Mouse (Mus musculus): ENCODE data around the gene Yif1b. TPM values are rescaled to one million over a fixed set of nuclear protein-coding genes. Genes with fewer than 3 reads are reported as not detected.
A peak's percentile ranks its signal among the peaks of the same experiment; 100 is the strongest.

Yif1b gene
- total and polyA plus RNA-seq, 2 experiments from 2014 or later, result 130 to 131 TPM

- Histone ChIP-seq H3K27ac (peak overlapping the region; percentile 27; the same call in 1 of the 2 replicates), H3K4me2 (ENCODE audit: low read depth, low read length) (no peak overlapping the region)
- WGBS, result 28% methylated on average over 8 of the region's 8 CpGs
Observed at GRCm38 (mm10) chr7:29292458-29293098, 54.4 kb downstream of the Yif1b start.

GRCm38 (mm10) chr7:29293131-29294065 is 55.3 kb downstream of the Yif1b start:
- H3K36me3 ChIP-seq (ENCODE audit: insufficient read depth, low read length), result no peaks in the 10 kb centered on the region
- 32% methylated on average over 19 of the region's 19 CpGs for WGBS
- H3K9me3 ChIP-seq (ENCODE audit: low read length), result no peaks in the 10 kb centered on the region
- H3K4me1 ChIP-seq (ENCODE audit: insufficient read depth, low read length), result 0 out of 2 replicates have a peak, but pooled peaks cover 6% of the 10 kb centered on the region
- peak overlapping the region; percentile 27; the same call in 1 of the 2 replicates for H3K27ac ChIP-seq
- H3K27me3 ChIP-seq (ENCODE audit: insufficient read depth, low read length), result no peaks in the 10 kb centered on the region
- no peak overlapping the region for H3K9ac ChIP-seq (replicated peaks; ENCODE audit: low read length)
- no peak overlapping the region for H3K4me3 ChIP-seq (ENCODE audit: low read length)
- ATAC-seq, result no peak
- TF ChIP-seq CTCF (IDR thresholded peaks at IDR 0.05; ENCODE audit: low read depth), result no peak
- no peak for DNase-seq (ENCODE audit: low spot score)
- no peak overlapping the region for H3K4me2 ChIP-seq (ENCODE audit: low read depth, low read length)

More at GRCm38 (mm10) chr7:29292458-29293098, 54.4 kb downstream of the Yif1b start:
- H3K4me1 ChIP-seq (ENCODE audit: insufficient read depth, low read length), result 0 out of 2 replicates have a peak, but pooled peaks cover 6% of the 10 kb centered on the region
- no peak overlapping the region for H3K4me3 ChIP-seq (ENCODE audit: low read length)
- ATAC-seq (no peak), DNase-seq (ENCODE audit: low spot score) (peak; percentile 19)
- no peaks in the 10 kb centered on the region for H3K27me3 ChIP-seq (ENCODE audit: insufficient read depth, low read length)
- H3K36me3 ChIP-seq (ENCODE audit: insufficient read depth, low read length), result no peaks in the 10 kb centered on the region
- no peak for TF ChIP-seq CTCF (IDR thresholded peaks at IDR 0.05; ENCODE audit: low read depth)
- H3K9me3 ChIP-seq (ENCODE audit: low read length), result no peaks in the 10 kb centered on the region
- no peak overlapping the region for H3K9ac ChIP-seq (replicated peaks; ENCODE audit: low read length)

GRCm38 (mm10) chr7:29294111-29294761 is 56.1 kb downstream of the Yif1b start:
- Histone ChIP-seq H3K4me3 (ENCODE audit: low read length) (no peak overlapping the region), H3K4me2 (ENCODE audit: low read depth, low read length) (no peak overlapping the region), H3K9me3 (ENCODE audit: low read length) (no peaks in the 10 kb centered on the region), H3K4me1 (ENCODE audit: insufficient read depth, low read length) (0 out of 2 replicates have a peak, but pooled peaks cover 1% of the 10 kb centered on the region), H3K27ac (0 out of 2 replicates have a peak overlapping the region, but pooled peaks have one; percentile 27), H3K27me3 (ENCODE audit: insufficient read depth, low read length) (no peaks in the 10 kb centered on the region), H3K36me3 (ENCODE audit: insufficient read depth, low read length) (no peaks in the 10 kb centered on the region), H3K9ac (replicated peaks; ENCODE audit: low read length) (no peak overlapping the region)
- TF ChIP-seq CTCF (IDR thresholded peaks at IDR 0.05; ENCODE audit: low read depth), result no peak
- 58% methylated on average over 13 of the region's 13 CpGs for WGBS
- no peak for ATAC-seq
- DNase-seq (ENCODE audit: low spot score), result no peak

GRCm38 (mm10) chr7:29295861-29296647 is 57.9 kb downstream of the Yif1b start:
- H3K27me3 ChIP-seq (ENCODE audit: insufficient read depth, low read length), result no peaks in the 10 kb centered on the region
- no peak overlapping the region for H3K4me3 ChIP-seq (ENCODE audit: low read length)
- no peak overlapping the region for H3K27ac ChIP-seq
- no peak overlapping the region for H3K9ac ChIP-seq (replicated peaks; ENCODE audit: low read length)
- no peak for TF ChIP-seq CTCF (IDR thresholded peaks at IDR 0.05; ENCODE audit: low read depth)
- no peaks in the 10 kb centered on the region for H3K9me3 ChIP-seq (ENCODE audit: low read length)
- no peaks in the 10 kb centered on the region for H3K4me1 ChIP-seq (ENCODE audit: insufficient read depth, low read length)
- H3K4me2 ChIP-seq (ENCODE audit: low read depth, low read length), result no peak overlapping the region
- H3K36me3 ChIP-seq (ENCODE audit: insufficient read depth, low read length), result no peaks in the 10 kb centered on the region
- ATAC-seq (no peak), DNase-seq (ENCODE audit: low spot score) (no peak)
- 82% methylated on average over 24 of the region's 24 CpGs for WGBS

- Histone ChIP-seq H3K36me3 (ENCODE audit: insufficient read depth, low read length) (no peaks in the 10 kb centered on the region), H3K9ac (replicated peaks; ENCODE audit: low read length) (no peak overlapping the region), H3K27ac (no peak overlapping the region), H3K9me3 (ENCODE audit: low read length) (no peaks in the 10 kb centered on the region), H3K27me3 (ENCODE audit: insufficient read depth, low read length) (no peaks in the 10 kb centered on the region), H3K4me2 (ENCODE audit: low read depth, low read length) (no peak overlapping the region), H3K4me3 (ENCODE audit: low read length) (no peak overlapping the region), H3K4me1 (ENCODE audit: insufficient read depth, low read length) (no peaks in the 10 kb centered on the region)
- ATAC-seq (peak; percentile 2; the same call in 1 of the 2 replicates), DNase-seq (ENCODE audit: low spot score) (peak; percentile 86)
- 13% methylated on average over 10 of the region's 10 CpGs for WGBS
- TF ChIP-seq CTCF (IDR thresholded peaks at IDR 0.05; ENCODE audit: low read depth), result peak; percentile 88
Observed at GRCm38 (mm10) chr7:29296998-29297397, 58.9 kb downstream of the Yif1b start.

Other genes with a start within 250 kb of the Yif1b start
- gene Ryr1, start 113.2 kb upstream of the Yif1b start, total RNA-seq (2014; rRNA removed), result 3.8 and 5.0 TPM in 2 replicates
- 11.4 and 12.5 TPM in 2 replicates for gene Ryr1, start 113.2 kb upstream of the Yif1b start, polyA plus RNA-seq (2015; fragmentation: Nextera tagmentation; extraction: Ambion mirVana)
- gene Rasgrp4, start 103.5 kb upstream of the Yif1b start, total RNA-seq (2014; rRNA removed), result 2.9 and 3.3 TPM in 2 replicates
- gene Rasgrp4, start 103.5 kb upstream of the Yif1b start, polyA plus RNA-seq (2015; fragmentation: Nextera tagmentation; extraction: Ambion mirVana), result 0.84 and 1.3 TPM in 2 replicates
- 48.7 and 67.4 TPM in 2 replicates for gene Fam98c, start 82.1 kb upstream of the Yif1b start, total RNA-seq (2014; rRNA removed)
- 51.8 and 54.3 TPM in 2 replicates for gene Fam98c, start 82.1 kb upstream of the Yif1b start, polyA plus RNA-seq (2015; fragmentation: Nextera tagmentation; extraction: Ambion mirVana)
- gene Ggn, start 68.1 kb upstream of the Yif1b start, total RNA-seq (2014; rRNA removed), result 0.73 and 0.75 TPM in 2 replicates
- gene Ggn, start 68.1 kb upstream of the Yif1b start, polyA plus RNA-seq (2015; fragmentation: Nextera tagmentation; extraction: Ambion mirVana), result 0.41 and 0.74 TPM in 2 replicates
- 27.4 and 30.8 TPM in 2 replicates for gene Spred3, start 67.9 kb upstream of the Yif1b start, total RNA-seq (2014; rRNA removed)
- gene Spred3, start 67.9 kb upstream of the Yif1b start, polyA plus RNA-seq (2015; fragmentation: Nextera tagmentation; extraction: Ambion mirVana), result 11.1 and 11.2 TPM in 2 replicates
- 320 and 323 TPM in 2 replicates for gene Psmd8, start 57.6 kb upstream of the Yif1b start, total RNA-seq (2014; rRNA removed)
- gene Psmd8, start 57.6 kb upstream of the Yif1b start, polyA plus RNA-seq (2015; fragmentation: Nextera tagmentation; extraction: Ambion mirVana), result 285 and 286 TPM in 2 replicates
- gene Catsperg1, start 24.3 kb upstream of the Yif1b start, total RNA-seq (2014; rRNA removed), result 1.8 and 2.4 TPM in 2 replicates
- 0.95 and 1.9 TPM in 2 replicates for gene Catsperg1, start 24.3 kb upstream of the Yif1b start, polyA plus RNA-seq (2015; fragmentation: Nextera tagmentation; extraction: Ambion mirVana)
- 5.2 and 6.1 TPM in 2 replicates for gene Kcnk6, start 5.8 kb upstream of the Yif1b start, total RNA-seq (2014; rRNA removed)
- 0.92 and 1.5 TPM in 2 replicates for gene Kcnk6, start 5.8 kb upstream of the Yif1b start, polyA plus RNA-seq (2015; fragmentation: Nextera tagmentation; extraction: Ambion mirVana)
- gene 2200002D01Rik, start 10.1 kb downstream of the Yif1b start, total RNA-seq (2014; rRNA removed), result not detected in 2 replicates
- gene 2200002D01Rik, start 10.1 kb downstream of the Yif1b start, polyA plus RNA-seq (2015; fragmentation: Nextera tagmentation; extraction: Ambion mirVana), result 0.91 and 1.4 TPM in 2 replicates
- 33.4 and 38.6 TPM in 2 replicates for gene Spint2, start 43.6 kb downstream of the Yif1b start, total RNA-seq (2014; rRNA removed)
- 123 and 133 TPM in 2 replicates for gene Spint2, start 43.6 kb downstream of the Yif1b start, polyA plus RNA-seq (2015; fragmentation: Nextera tagmentation; extraction: Ambion mirVana)
- 3.4 and 8.4 TPM in 2 replicates for gene Ppp1r14a, start 51.0 kb downstream of the Yif1b start, total RNA-seq (2014; rRNA removed)
- 3.2 and 3.4 TPM in 2 replicates for gene Ppp1r14a, start 51.0 kb downstream of the Yif1b start, polyA plus RNA-seq (2015; fragmentation: Nextera tagmentation; extraction: Ambion mirVana)
- gene Dpf1, start 65.6 kb downstream of the Yif1b start, total RNA-seq (2014; rRNA removed), result 131 and 158 TPM in 2 replicates
- 105 and 111 TPM in 2 replicates for gene Dpf1, start 65.6 kb downstream of the Yif1b start, polyA plus RNA-seq (2015; fragmentation: Nextera tagmentation; extraction: Ambion mirVana)

Data from hindbrain, postnatal 0 days (tissue).